Mouse (Mus musculus): ENCODE data around the gene Ttc27. TPM values are rescaled to one million over a fixed set of nuclear protein-coding genes. Genes with fewer than 3 reads are reported as not detected.

Ttc27 gene
- polyA plus RNA-seq, 1 experiment from 2014 or later: 5.9 TPM

DNA sequence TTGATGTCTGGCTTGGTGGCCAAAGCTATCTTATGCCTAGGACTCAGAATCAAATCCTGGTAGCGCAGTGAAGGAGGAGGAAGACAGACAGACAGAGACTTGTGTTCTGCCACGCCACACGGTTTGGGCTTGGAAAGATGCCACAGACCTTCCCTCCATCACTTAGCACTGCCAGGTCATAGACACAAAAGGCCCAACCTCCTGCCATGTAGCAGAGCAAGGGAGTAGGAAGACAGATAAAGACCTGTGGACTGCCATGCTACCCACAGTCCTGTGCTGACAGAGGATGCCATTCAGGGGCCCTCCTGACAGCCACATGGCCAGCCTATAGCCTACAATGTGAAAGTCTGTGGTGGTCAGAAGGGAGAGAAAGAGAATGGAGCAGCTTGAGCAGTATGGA is 187.4 kb downstream of the Ttc27 start:
- WGBS (ENCODE audit: missing documents): 98% methylated on average over 3 of the region's 3 CpGs
- H3K4me3 ChIP-seq (ENCODE audit: inconsistent target): no peak overlapping the region
- H3K27ac ChIP-seq: no peak overlapping the region
- no peaks in the 10 kb centered on the region for H3K36me3 ChIP-seq (ENCODE audit: inconsistent target)
- no peaks in the 10 kb centered on the region for H3K79me2 ChIP-seq (ENCODE audit: inconsistent target)

DNA sequence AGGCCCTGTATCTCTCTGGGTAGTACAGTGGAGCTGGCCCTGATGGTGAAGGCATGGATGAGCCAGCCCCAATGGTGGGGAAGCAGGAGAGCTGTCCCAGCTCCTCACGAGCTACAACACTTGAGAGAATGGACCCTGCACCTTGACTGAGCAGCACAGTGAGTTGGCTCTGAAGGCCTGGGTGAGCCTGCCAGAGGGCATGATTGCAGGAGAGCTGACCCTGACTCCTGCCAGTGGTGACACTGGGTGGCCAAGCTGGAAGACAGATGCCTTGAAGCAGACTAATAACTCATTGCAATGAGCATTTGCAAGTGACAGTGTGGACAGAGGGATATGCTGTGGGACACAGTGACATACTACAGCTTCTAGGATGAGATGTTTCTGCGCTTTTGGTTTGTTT is 195.5 kb downstream of the Ttc27 start:
- 87% methylated on average over 2 of the region's 2 CpGs for WGBS (ENCODE audit: missing documents)
- H3K36me3 ChIP-seq (ENCODE audit: inconsistent target): no peaks in the 10 kb centered on the region
- no peaks in the 10 kb centered on the region for H3K79me2 ChIP-seq (ENCODE audit: inconsistent target)
- no peak overlapping the region for H3K4me3 ChIP-seq (ENCODE audit: inconsistent target)
- no peak overlapping the region for H3K27ac ChIP-seq

Other genes with a start within 250 kb of the Ttc27 start
- 33.6 to 50.1 TPM (median 43.6 TPM) in 3 replicates for gene Yipf4, start 228.2 kb upstream of the Ttc27 start, polyA plus RNA-seq (2018)
- gene Birc6, start 189.4 kb upstream of the Ttc27 start, polyA plus RNA-seq (2018): 46.6 to 61.5 TPM (median 54.2 TPM) in 3 replicates

All from macrophage (primary cell).